Mouse (Mus musculus) frontal cortex, postnatal 14 days (tissue): ENCODE measurements around the gene Pygm.

Experiments used
- DNase-seq, 2 experiments: peaks; one replicate each; pipeline ENCODE4 v3.0.0; 2022; ENCODE audit warnings: low spot score in 2 of 2

The Pygm gene

DNA sequence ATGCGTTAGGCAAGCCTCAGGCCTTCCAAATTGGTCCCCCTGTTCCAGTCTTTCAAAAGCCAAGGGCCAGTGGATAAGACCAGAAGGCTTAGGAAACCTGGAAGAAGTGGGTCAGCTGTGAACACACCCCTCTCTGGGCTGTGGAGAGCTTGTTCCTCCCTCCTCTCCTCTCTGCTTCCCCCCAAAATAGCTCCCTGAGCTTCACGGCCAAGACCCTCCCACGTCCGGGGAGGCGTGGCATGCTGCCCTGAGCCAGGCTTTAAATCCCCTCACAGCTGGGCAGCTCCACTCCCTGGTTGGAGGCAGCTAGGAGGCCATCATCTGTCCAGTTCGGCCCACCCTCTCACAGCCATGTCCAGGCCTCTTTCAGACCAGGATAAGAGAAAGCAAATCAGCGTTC is at the start of gene Pygm:
TSS of gene Pygm (plus strand) at position 272 of the 400 bp plus-strand sequence.
- no peak for DNase-seq

DNA sequence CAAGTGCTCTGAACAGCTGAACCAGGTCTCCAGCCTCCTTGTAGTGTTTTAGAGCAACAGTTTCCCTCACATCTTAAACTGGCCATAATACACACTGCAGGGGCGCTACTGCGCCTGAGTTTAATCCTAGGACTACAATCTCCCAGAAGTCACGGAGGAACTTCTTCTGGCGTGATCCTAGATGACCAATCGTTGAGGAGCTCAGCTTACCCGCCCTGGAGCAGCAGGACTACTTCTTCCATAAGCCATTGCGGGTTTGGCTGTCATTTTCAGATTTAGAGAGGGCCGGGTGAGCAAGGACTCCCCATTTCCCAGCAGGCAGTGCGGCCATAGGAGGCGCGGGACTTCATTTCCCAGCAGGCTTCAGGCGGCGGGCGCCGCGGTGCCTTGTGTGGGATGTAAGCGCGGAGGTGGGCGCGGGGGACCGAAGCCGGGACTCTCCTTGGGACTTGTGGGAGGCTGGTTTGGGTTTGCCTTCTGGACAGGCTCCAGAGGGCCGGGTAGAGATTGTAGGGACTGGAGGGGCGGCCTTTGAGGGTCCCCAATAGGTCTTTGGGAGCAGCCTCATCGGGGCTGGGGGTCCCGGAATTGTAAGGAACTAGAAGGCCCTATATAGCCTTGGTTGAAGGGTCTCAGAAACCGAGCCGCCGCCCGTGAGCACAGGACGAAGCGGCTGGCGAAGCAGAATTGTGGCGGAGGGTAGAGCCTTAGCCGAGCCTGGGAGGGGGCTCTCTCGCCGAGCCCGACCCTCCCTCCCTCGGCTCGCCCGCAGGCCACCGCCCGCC is 49.3 kb upstream of the Pygm start, which contains the start of gene Men1:
TSS of gene Men1 (plus strand) at position 307 of the 785 bp plus-strand sequence.
- DNase-seq = peak; percentile 92 to 95

DNA sequence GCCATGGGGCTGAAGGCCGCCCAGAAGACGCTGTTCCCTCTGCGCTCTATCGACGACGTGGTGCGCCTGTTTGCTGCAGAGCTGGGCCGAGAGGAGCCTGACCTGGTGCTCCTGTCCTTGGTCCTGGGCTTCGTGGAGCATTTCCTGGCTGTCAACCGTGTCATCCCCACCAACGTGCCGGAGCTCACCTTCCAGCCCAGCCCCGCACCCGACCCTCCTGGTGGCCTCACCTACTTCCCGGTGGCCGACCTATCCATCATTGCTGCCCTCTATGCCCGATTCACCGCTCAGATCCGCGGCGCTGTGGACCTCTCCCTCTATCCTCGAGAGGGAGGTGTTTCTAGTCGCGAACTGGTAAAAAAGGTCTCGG is 48.8 kb upstream of the Pygm start:
- no peak for DNase-seq

DNA sequence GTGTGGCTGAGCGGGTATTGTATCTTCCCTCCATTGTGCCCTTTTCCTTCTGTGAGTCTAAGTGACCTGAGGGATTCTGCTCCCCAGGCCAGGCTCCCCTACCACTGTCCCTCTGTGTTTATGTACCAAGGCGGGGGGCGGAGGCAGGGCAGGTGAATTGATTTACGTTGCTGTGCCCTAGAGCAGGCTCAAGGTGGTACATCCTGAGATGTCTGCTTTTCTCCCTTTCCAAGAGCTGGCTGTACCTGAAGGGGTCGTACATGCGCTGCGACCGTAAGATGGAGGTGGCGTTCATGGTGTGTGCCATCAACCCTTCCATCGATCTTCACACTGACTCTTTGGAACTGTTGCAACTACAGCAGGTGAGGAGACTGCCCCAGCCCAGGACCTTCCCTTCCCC is 47.3 kb upstream of the Pygm start:
- no peak for DNase-seq

DNA sequence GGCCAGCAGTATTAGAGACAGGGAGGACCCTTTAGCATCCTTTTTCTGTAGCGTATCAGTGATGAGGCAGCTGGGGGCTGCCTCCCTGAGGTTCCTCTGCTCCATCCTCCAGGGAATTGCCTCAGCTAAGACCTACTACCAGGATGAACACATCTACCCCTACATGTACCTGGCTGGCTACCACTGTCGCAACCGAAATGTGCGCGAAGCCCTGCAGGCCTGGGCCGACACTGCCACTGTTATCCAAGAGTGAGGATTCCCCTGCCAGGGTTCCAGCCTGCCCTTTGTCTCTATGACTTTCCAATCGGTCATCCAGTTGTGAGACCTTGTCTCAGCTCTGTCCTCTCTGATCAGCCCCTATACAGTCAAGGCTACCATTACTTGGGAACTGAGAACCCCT is 46.0 kb upstream of the Pygm start:
- DNase-seq = no peak

DNA sequence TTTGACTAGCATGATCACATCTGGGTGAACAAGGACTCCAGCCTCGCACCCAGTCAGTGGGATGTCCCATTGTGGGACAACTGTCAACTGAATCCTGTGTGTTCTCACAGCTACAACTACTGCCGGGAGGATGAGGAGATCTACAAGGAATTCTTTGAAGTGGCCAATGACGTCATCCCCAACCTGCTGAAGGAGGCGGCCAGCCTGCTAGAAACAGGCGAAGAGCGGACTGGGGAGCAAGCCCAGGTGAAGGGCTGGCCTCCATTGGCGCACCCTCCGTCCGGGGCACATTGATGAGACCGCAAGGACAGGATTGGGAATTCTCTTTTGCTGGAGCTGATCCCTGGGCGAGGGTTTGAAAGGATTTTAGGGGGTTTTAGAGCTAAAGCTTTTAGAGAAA is 45.5 kb upstream of the Pygm start:
- no peak for DNase-seq

DNA sequence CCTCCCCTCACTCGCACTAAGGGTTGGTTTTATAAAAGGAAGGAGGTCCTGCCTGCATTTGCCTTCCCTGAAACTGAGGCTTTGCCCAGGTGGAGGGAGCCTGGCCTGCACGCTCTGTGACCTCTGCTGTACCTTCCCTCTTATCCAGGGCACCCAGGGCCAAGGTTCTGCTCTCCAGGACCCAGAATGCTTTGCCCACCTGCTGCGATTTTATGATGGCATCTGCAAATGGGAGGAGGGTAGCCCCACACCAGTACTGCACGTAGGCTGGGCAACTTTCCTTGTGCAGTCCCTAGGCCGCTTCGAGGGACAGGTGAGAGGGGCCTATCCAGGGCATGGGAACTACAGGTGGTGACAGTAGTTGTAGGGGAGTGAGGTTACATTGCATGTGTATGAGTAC is 45.0 kb upstream of the Pygm start:
- DNase-seq = no peak

DNA sequence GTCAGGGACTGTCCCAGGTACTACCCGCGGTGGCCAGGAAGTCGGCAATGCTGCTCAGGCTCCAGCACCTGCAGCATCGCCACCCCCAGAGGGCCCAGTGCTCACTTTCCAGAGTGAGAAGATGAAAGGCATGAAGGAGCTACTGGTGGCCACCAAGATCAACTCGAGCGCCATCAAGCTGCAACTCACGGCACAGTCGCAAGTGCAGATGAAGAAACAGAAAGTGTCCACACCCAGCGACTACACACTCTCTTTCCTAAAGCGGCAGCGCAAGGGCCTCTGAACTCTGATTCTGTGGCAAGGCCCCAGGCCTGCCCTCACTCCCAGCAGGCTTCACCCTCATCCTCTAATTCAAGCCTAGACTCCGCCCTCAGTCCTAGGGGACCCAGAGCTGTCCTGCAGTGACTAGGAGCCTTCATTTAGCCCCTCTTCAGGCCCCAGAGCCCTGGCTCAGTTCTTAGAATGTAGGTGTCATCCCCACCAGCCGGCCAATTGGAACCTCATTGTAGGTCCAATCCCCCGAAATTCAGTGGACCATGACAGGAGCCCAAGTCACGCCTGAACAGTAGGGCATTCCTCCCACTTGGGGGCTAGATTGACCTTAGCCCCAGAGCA is 44.2 kb upstream of the Pygm start:
- DNase-seq = no peak

DNA sequence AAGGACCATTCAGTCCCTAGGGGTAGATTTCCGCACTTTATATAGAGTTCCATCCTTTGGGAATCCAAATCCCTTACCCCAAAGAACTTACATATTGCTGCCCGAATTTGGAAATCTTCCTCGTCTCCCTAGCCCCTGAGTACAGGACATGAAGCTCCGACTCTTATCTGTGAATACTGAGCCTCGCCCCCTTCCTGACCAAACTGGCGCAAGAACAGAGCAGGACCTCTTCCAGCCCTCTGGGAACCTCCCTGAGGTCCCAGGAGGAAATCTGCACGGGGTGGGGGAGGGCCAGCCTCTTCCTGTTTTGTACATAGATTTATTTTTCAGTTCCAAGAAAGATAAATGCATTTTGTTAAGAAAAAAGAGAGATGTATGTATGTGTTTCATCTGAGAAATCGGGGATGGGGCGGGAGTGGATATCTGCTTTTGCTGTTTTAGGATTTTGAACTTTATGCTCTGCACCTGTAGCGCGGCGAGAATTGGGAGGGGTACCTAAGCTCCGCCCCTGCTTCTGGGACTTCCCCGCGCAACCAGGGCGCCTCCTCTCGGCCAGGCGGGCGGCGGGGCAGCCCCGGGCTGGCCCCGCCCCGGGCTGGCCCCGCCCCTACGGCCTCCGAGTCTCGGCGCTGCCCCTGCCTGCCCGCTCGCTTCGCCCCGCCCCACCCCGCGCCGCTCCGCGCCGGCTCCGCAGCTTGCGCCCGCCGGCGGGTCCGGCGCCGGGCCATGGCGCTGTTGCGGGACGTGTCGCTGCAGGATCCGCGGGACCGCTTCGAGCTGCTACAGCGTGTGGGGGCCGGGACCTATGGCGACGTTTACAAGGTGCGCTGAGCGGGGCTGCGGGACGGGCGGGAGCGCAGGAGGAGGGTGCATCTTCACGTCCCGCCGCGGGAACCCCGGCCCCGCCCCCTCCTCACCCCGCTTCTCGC is 43.4 kb upstream of the Pygm start, which contains the start of gene Map4k2:
TSS of gene Map4k2 (plus strand) at position 612 of the 929 bp plus-strand sequence.
- peak in 1 of 2 experiments; percentile 55 for DNase-seq

DNA sequence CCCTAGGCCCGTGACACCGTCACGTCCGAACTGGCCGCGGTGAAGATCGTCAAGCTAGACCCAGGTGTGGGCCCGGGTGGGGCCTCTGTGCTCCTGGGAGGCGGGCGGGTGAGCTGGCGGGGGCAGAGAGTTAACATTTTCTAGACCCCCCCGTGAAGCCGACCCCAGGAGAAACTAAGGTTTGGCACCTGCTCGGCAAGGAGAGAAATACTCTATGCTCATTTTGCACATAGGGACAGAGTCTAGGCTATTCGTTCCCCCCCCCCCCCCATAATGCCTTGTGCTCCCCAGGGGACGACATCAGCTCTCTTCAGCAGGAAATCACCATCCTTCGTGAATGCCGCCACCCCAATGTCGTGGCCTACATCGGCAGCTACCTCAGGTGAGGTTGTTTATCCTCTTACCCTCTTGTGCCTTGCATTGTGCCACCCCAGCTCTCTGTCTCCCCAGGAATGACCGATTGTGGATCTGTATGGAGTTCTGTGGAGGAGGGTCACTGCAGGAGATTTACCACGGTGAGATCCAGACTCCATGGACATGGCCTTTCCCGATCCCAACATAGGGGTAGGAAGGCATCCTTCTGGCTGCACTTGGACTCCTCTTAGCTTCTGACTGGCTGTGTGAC is 42.6 kb upstream of the Pygm start:
- DNase-seq = no peak

DNA sequence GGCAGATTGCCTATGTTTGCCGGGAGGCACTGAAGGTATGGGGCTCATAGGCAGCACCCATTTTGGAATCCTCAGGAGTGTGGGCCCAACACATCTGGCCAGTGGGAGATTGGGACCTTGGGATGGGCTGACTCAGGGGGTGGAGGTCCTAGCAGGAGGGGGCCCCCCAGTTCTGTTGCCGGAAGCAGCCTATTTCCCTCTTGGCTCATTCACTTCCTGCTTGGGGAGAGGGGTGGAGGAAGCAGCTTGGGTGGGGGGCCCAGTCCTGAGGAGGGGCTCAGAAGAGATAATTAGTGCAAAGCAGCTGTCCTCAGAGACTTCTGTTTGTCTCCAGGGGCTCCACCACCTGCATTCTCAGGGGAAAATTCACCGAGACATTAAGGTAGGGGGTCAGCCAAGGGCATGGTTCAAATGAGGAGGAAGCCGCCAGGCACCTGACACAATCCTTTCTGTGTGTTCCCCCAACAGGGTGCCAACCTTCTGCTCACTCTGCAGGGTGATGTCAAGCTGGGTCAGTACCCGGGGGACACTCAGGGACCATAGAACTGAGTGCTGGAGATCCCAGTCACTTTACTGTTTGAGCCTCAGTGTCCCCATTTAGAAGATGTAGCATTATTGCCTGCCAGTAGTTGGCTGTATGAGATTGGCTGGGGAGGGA is 41.8 kb upstream of the Pygm start:
- no peak for DNase-seq

DNA sequence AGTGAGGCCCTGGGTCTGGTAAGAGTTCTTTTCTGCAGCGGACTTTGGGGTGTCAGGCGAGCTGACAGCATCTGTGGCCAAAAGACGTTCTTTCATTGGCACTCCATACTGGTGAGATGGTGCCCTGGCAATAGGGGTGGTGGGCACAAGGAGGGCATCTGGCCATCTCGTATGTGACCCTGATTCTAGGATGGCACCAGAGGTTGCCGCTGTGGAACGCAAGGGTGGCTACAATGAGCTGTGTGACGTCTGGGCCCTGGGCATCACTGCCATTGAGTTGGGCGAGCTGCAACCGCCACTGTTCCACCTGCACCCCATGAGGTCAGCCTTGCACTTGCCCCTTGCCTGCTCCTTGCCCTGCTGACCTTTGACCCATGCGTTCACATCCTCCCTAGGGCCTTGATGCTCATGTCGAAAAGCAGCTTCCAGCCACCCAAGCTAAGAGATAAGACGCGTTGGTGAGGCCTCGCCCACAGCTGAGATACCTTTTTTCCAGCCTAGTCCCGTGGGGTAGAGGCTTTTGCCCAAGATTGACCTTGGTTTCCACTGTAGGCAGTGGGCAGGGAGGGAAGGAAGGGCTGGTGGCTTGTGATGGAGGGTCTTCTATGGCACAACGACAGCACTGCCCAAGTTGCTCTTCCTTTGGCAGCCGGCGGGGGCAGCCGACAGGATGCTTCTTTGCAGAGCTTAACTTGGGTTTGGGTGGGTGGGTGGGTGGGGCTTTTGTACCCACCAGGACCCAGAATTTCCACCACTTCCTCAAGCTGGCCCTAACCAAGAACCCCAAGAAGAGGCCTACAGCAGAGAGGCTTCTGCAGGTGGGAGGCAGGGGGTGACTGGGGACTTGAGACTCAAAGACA is 40.9 kb upstream of the Pygm start:
- no peak for DNase-seq

DNA sequence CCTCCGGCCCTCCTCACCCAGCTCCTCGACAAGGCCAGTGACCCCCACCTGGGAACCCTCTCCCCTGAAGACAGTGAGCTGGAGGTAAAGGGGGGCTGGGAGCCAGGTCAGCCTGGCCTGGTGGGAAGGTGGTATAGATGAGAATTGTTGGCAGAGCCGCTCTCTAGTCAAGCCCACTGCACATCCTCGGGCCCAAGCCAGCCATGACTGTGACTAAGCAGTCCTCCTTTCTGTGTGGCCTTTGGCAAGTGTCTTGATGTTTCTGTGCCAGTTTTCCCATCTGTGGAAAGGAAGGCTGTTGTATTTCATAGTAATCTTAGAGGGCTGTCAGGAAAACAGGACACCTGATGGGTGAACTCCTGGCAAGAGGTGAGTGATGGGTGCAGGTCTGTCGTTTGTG is 40.2 kb upstream of the Pygm start:
- no peak for DNase-seq

DNA sequence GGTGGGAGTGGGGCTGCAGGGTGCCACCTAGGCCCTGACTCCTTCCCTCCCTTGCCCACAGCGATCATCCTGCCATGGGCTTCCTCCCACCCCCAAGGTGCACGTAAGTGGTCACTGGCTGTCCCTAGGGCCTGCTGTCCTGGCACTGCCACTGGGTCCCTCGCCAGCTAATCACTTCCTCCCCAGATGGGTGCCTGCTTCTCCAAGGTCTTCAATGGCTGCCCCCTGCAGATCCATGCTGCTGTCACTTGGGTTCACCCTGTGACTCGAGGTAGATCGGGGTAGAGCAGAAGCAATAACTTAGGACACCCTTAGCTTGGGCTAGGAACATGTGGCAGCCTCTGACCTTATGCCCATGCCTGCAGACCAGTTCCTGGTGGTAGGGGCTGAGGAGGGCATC is 38.2 kb upstream of the Pygm start:
- no peak for DNase-seq

DNA sequence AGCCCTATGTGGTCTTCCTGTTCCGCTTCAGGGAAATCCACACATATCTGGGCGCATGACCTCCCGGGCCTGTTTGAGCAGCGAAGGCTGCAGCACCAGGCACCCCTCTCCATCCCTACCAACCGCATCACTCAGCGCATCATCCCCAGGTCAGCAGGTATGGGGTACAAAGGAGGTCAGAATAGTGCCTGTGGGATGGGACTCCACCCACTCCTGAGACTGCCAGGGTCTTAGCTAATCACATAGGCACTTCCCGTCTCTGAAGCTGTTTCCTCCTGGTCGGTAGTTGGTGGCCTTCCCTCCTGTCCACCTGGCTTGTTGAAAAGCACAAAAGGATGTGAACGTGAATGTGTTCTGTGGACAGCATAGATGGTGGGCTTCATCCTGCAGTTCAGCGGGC is 37.5 kb upstream of the Pygm start:
- no peak for DNase-seq

DNA sequence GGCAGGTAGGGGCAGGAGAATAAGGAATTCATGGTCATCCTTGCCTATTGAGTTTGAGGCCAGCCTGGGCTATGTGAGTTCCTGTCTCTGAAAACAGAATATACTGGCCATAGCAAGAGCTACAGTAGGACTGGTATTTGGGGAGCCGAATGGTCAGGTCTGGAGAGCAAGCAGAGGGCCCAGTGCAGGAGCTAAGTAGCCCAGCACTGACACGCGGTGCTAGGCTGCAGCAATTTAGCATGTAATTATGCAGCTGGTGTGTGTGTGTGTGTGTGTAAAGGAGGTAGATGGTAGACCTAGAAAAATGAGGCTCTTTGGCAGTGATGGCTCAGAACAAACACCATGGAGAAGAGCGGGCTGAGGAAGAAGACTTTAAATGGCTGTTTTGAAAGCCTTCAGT is 36.6 kb upstream of the Pygm start:
- no peak for DNase-seq

DNA sequence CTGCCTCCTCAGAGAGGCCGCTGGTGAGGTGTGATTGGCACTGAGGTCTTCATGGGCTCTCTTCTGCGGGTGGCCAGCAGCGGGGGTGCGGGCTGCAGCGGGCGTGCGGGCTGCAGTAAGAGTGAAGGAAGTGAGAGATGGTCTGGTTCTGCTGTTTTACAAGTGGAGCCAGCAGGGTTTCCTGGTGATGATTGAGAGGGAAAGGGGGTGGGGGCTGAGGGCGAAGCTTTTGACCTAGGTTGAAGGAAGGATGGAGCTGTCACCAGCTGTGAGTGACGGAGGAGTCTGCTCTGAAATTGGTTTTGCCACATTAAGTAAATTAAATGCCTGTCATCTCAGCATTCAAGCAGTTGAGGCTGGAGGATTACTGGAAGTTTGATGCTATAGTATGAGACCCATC is 35.5 kb upstream of the Pygm start:
- DNase-seq = no peak

DNA sequence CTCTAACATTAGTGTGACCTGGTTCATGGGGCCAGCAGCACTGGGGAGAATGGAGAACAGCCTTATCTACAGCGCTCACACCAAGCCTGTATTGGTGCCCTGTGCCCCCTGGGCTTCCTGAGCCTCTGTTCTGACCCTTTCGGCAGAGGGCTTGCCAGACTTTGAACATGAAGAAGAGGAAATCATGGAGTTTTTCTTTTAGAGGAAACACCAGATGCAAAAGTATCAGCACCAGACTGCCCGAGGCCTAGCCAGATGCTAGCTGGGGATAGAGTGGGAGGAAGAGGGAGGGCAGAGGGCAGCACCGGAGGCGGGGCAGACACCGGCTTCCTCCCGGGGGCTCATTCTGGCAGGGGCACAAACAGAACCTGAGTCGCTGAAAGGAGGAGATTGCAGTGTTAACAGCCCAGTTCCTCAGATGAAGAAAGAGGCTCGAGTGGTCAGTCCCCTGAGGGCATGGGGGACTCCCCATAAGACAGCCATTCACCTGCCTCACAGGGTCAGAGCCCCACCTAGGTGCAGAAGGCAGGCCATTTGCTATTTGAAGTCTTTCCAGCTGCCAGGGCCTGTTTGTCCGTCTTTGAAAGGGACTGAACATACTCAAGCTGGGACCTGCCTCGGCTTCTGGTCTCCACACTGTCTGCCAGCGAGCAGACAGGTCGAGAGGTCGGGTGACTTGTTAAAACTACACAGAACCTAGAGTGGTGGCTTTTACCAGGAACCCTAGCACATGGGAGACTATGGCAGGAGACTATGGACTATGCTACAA is 34.8 kb upstream of the Pygm start:
- DNase-seq = no peak

DNA sequence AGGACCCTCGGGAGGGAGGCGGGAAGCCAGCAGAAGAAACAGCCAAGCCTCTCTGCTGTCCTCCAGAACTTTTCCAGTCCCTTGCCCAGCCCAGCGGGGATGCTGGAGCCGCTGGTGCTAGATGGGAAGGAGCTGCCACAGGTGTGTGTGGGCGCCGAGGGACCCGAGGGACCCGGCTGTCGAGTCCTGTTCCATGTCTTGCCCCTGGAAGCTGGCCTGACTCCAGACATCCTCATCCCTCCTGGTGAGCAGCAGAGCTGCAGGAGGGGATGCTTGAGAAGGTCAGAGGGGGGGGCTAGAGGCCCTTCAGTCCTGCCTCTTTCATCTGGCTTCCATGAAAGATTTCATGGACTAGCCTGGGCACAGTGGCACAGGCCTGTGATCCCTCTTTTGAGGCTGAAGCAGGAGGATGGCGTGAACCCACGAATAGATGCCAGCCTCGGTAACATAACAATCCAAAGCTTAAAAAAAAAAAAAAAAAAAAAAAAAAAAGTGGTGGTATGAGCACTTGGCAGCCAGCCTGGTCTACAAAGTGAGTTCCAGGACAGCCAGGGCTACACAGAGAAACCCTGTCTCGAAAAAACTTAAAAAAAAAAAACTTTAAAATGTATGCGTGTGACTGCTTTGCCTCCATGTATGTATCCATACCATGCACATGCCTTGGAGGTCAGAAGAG is 32.6 kb upstream of the Pygm start:
- DNase-seq = no peak
